42 mouse cellular contexts compared by ENCODE assay signal in genomic region chr17:23605220-23605619, GRCm38 (mm10). TPM values are rescaled to one million over a fixed set of nuclear protein-coding genes. Genes with fewer than 3 reads are reported as not detected.
"Had no signal": no experiment of that assay in that cellular context is flagged by ENCODE, and none has a peak within 500 bp of the region (broad histone marks: within the 10 kb centered on the region; RNA-seq: fewer than 3 reads in every experiment).

No protein-coding gene starts in this region.

- ATAC-seq: hindbrain, embryonic 16.5 days; inflammation-experienced regulatory T-cells, adult 6 months; intestine, embryonic 15.5 days; intestine, postnatal 0 days had no signal

- H3K9me3 ChIP-seq: heart, embryonic 10.5 days; heart, embryonic 12.5 days; hindbrain, embryonic 10.5 days; hindbrain, embryonic 12.5 days; intestine, embryonic 15.5 days; limb, embryonic 13.5 days; limb, embryonic 15.5 days; liver, embryonic 13.5 days; liver, embryonic 15.5 days had no signal

- H3K4me2 ChIP-seq: heart, embryonic 12.5 days; hindbrain, embryonic 12.5 days; hindbrain, embryonic 14.5 days; intestine, embryonic 15.5 days; limb, embryonic 13.5 days; limb, embryonic 15.5 days; liver, embryonic 13.5 days; liver, embryonic 15.5 days had no signal

- H3K27ac ChIP-seq: gastrocnemius, adult 2 months; heart, embryonic 10.5 days; hindbrain, embryonic 10.5 days; hindbrain, embryonic 12.5 days; hindbrain, embryonic 14.5 days; intestine, embryonic 15.5 days; kidney, postnatal 0 days; limb, embryonic 13.5 days; limb, embryonic 15.5 days; liver, embryonic 13.5 days; liver, embryonic 15.5 days had no signal

- H3K9ac ChIP-seq: heart, embryonic 12.5 days; hindbrain, embryonic 12.5 days; hindbrain, embryonic 14.5 days; intestine, embryonic 15.5 days; limb, embryonic 13.5 days; limb, embryonic 15.5 days; liver, embryonic 13.5 days; liver, embryonic 15.5 days had no signal

- H3K4me1 ChIP-seq: heart, embryonic 12.5 days; hindbrain, embryonic 12.5 days; liver, embryonic 15.5 days had no signal

- DNase-seq: gastrocnemius, adult 2 months; gastrocnemius, postnatal 10 days; gastrocnemius, postnatal 25 days; heart, adult 18-20 months; heart, postnatal 10 days; heart, postnatal 4 days; kidney, adult 18-20 months; kidney, adult 8-10 months; kidney, postnatal 14 days; kidney, postnatal 36 days; layer of hippocampus, adult 9-11 months; layer of hippocampus, postnatal 36 days; left cerebral cortex, postnatal 4 days; liver, embryonic 13.5 days had no signal

- H3K4me3 ChIP-seq: gastrocnemius, adult 2 months; heart, embryonic 10.5 days; heart, embryonic 12.5 days; hindbrain, embryonic 10.5 days; hindbrain, embryonic 12.5 days; intestine, embryonic 15.5 days; limb, embryonic 13.5 days; limb, embryonic 15.5 days; liver, embryonic 13.5 days; liver, embryonic 15.5 days had no signal

- H3K27me3 ChIP-seq: heart, embryonic 12.5 days; intestine, embryonic 15.5 days; limb, embryonic 13.5 days; limb, embryonic 15.5 days; liver, embryonic 13.5 days; liver, embryonic 15.5 days had no signal

- H3K36me3 ChIP-seq: heart, embryonic 10.5 days; heart, embryonic 12.5 days; hindbrain, embryonic 10.5 days; hindbrain, embryonic 12.5 days; intestine, embryonic 15.5 days; limb, embryonic 13.5 days; limb, embryonic 15.5 days; liver, embryonic 13.5 days; liver, embryonic 15.5 days had no signal

RNA-seq across cellular contexts. Expression of gene Zscan10, which starts 4.6 kb away (rescaled TPM):
- total RNA-seq: gastrocnemius, adult 2 months; gastrocnemius, postnatal 10 days; gastrocnemius, postnatal 25 days; gastrocnemius, postnatal 4 days; granulocyte monocyte progenitor cell, adult 5-6 weeks; heart, adult 18-20 months; heart, adult 8-10 months; heart, postnatal 10 days; heart, postnatal 25 days; heart, postnatal 4 days; layer of hippocampus, adult 18-20 months; layer of hippocampus, adult 8-10 months; layer of hippocampus, postnatal 36 days; left cerebral cortex, adult 18-20 months; left cerebral cortex, adult 8-10 months; left cerebral cortex, postnatal 10 days; left cerebral cortex, postnatal 25 days; left cerebral cortex, postnatal 4 days; liver, adult 2 months had no signal
- polyA plus RNA-seq: heart, embryonic 12.5 days; heart, embryonic 14.5 days; heart, embryonic 16.5 days; intestine, postnatal 0 days; kidney, postnatal 0 days; large intestine, adult 2 months; liver, adult 2 months; liver, embryonic 13.5 days; liver, embryonic 15.5 days had no signal

RNA-seq across cellular contexts. Expression of gene Mmp25, which starts 39.9 kb away (rescaled TPM):
- total RNA-seq: gastrocnemius, postnatal 25 days had no signal

RNA-seq across cellular contexts. Expression of gene Bicdl2, which starts 55.1 kb away (rescaled TPM):
- total RNA-seq: gastrocnemius, adult 2 months; gastrocnemius, postnatal 10 days; gastrocnemius, postnatal 25 days; gastrocnemius, postnatal 4 days; granulocyte monocyte progenitor cell, adult 5-6 weeks; heart, adult 18-20 months; heart, adult 8-10 months; heart, postnatal 10 days; heart, postnatal 25 days; layer of hippocampus, adult 18-20 months; layer of hippocampus, adult 8-10 months; layer of hippocampus, postnatal 14 days; layer of hippocampus, postnatal 36 days; left cerebral cortex, adult 18-20 months; left cerebral cortex, adult 8-10 months; left cerebral cortex, postnatal 10 days; left cerebral cortex, postnatal 25 days; left cerebral cortex, postnatal 4 days had no signal
- polyA plus RNA-seq: liver, adult 2 months; liver, embryonic 15.5 days had no signal
